Mouse (Mus musculus): Measurements from ENCODE around the gene Noc2l. TPM values are rescaled to one million over a fixed set of nuclear protein-coding genes. Genes with fewer than 3 reads are reported as not detected.

Noc2l gene
- polyA plus RNA-seq (2015; fragmentation: Nextera tagmentation; extraction: Ambion mirVana) = 20.5 and 22.3 TPM in 2 replicates

GRCm38 (mm10) chr4:156235808-156236533, at the start of gene Noc2l:
TSS of gene Noc2l (plus strand) at chr4:156236010.
- peak; percentile 10; the same call in 1 of the 2 replicates for TF ChIP-seq CTCF (IDR thresholded peaks at IDR 0.05; ENCODE audit: low read depth)
- no peak for TF ChIP-seq EP300 (IDR thresholded peaks at IDR 0.05; ENCODE audit: low read depth)
- peak within 1 kb of the TSS; percentile 99 for H3K4me2 ChIP-seq (ENCODE audit: low read depth, low read length)
- peaks cover 38% of the 10 kb centered on the region for H3K36me3 ChIP-seq (replicated peaks; ENCODE audit: insufficient read depth, low read length)

GRCm38 (mm10) chr4:156188162-156188810, 47.5 kb upstream of the Noc2l start:
- DNase-seq (no peak), ATAC-seq (no peak; the same call in 1 of the 2 replicates)
- TF ChIP-seq CTCF (IDR thresholded peaks at IDR 0.05; ENCODE audit: low read depth) = no peak
- no peak for TF ChIP-seq EP300 (IDR thresholded peaks at IDR 0.05; ENCODE audit: low read depth)
- Histone ChIP-seq H3K4me2 (ENCODE audit: low read depth, low read length) (no peak overlapping the region), H3K27ac (ENCODE audit: low read depth) (no peak overlapping the region), H3K27me3 (ENCODE audit: insufficient read depth, low read length) (no peaks in the 10 kb centered on the region), H3K4me3 (ENCODE audit: low read depth, low read length) (no peak overlapping the region), H3K4me1 (ENCODE audit: insufficient read depth) (peaks cover 29% of the 10 kb centered on the region), H3K9me3 (ENCODE audit: low read length) (no peaks in the 10 kb centered on the region), H3K9ac (replicated peaks) (no peak overlapping the region), H3K36me3 (replicated peaks; ENCODE audit: insufficient read depth, low read length) (no peaks in the 10 kb centered on the region)
- WGBS (ENCODE audit: insufficient replicate concordance) = 61% methylated on average over 5 of the region's 5 CpGs

More at GRCm38 (mm10) chr4:156235808-156236533, at the start of gene Noc2l:
- peak; percentile 96 for DNase-seq
- peak; percentile 93 for ATAC-seq
- Histone ChIP-seq H3K9me3 (ENCODE audit: low read length) (no peaks in the 10 kb centered on the region), H3K4me3 (ENCODE audit: low read depth, low read length) (peak within 1 kb of the TSS; percentile 92), H3K4me1 (ENCODE audit: insufficient read depth) (peaks cover 12% of the 10 kb centered on the region), H3K9ac (replicated peaks) (peak within 1 kb of the TSS; percentile 80), H3K27me3 (ENCODE audit: insufficient read depth, low read length) (no peaks in the 10 kb centered on the region), H3K27ac (ENCODE audit: low read depth) (peak within 1 kb of the TSS; percentile 95)
- WGBS (ENCODE audit: insufficient replicate concordance) = under 1% methylated on average over 73 of the region's 90 CpGs

GRCm38 (mm10) chr4:156188811-156189323, 46.9 kb upstream of the Noc2l start:
- no peak overlapping the region for H3K9ac ChIP-seq (replicated peaks)
- ATAC-seq = peak; percentile 46; the same call in 1 of the 2 replicates

GRCm38 (mm10) chr4:156192421-156193199, 43.2 kb upstream of the Noc2l start:
- DNase-seq = no peak
- Histone ChIP-seq H3K36me3 (replicated peaks; ENCODE audit: insufficient read depth, low read length) (no peaks in the 10 kb centered on the region), H3K4me1 (ENCODE audit: insufficient read depth) (peaks cover 43% of the 10 kb centered on the region), H3K4me3 (ENCODE audit: low read depth, low read length) (no peak overlapping the region), H3K27ac (ENCODE audit: low read depth) (no peak overlapping the region), H3K9ac (replicated peaks) (no peak overlapping the region), H3K9me3 (ENCODE audit: low read length) (no peaks in the 10 kb centered on the region), H3K27me3 (ENCODE audit: insufficient read depth, low read length) (peaks cover 22% of the 10 kb centered on the region), H3K4me2 (ENCODE audit: low read depth, low read length) (no peak overlapping the region)
- no peak for ATAC-seq
- TF ChIP-seq CTCF (IDR thresholded peaks at IDR 0.05; ENCODE audit: low read depth) (no peak), EP300 (IDR thresholded peaks at IDR 0.05; ENCODE audit: low read depth) (no peak)
- 67% methylated on average over 8 of the region's 8 CpGs for WGBS (ENCODE audit: insufficient replicate concordance)

More at GRCm38 (mm10) chr4:156188811-156189323, 46.9 kb upstream of the Noc2l start:
- WGBS (ENCODE audit: insufficient replicate concordance) = 58% methylated on average over 6 of the region's 6 CpGs
- no peaks in the 10 kb centered on the region for H3K9me3 ChIP-seq (ENCODE audit: low read length)
- H3K27me3 ChIP-seq (ENCODE audit: insufficient read depth, low read length) = no peaks in the 10 kb centered on the region
- H3K4me2 ChIP-seq (ENCODE audit: low read depth, low read length) = no peak overlapping the region
- H3K27ac ChIP-seq (ENCODE audit: low read depth) = no peak overlapping the region
- peaks cover 30% of the 10 kb centered on the region for H3K4me1 ChIP-seq (ENCODE audit: insufficient read depth)
- DNase-seq = peak; percentile 47
- no peaks in the 10 kb centered on the region for H3K36me3 ChIP-seq (replicated peaks; ENCODE audit: insufficient read depth, low read length)
- no peak overlapping the region for H3K4me3 ChIP-seq (ENCODE audit: low read depth, low read length)
- TF ChIP-seq CTCF (IDR thresholded peaks at IDR 0.05; ENCODE audit: low read depth) (no peak), EP300 (IDR thresholded peaks at IDR 0.05; ENCODE audit: low read depth) (no peak)

- TF ChIP-seq EP300 (IDR thresholded peaks at IDR 0.05; ENCODE audit: low read depth) = no peak
- no peak for TF ChIP-seq CTCF (IDR thresholded peaks at IDR 0.05; ENCODE audit: low read depth)
- Histone ChIP-seq H3K27me3 (ENCODE audit: insufficient read depth, low read length) (peaks cover 22% of the 10 kb centered on the region), H3K27ac (ENCODE audit: low read depth) (no peak overlapping the region), H3K4me1 (ENCODE audit: insufficient read depth) (peaks cover 43% of the 10 kb centered on the region), H3K36me3 (replicated peaks; ENCODE audit: insufficient read depth, low read length) (no peaks in the 10 kb centered on the region), H3K9me3 (ENCODE audit: low read length) (no peaks in the 10 kb centered on the region), H3K4me2 (ENCODE audit: low read depth, low read length) (no peak overlapping the region), H3K4me3 (ENCODE audit: low read depth, low read length) (no peak overlapping the region), H3K9ac (replicated peaks) (no peak overlapping the region)
- 45% methylated on average over 2 of the region's 2 CpGs for WGBS (ENCODE audit: insufficient replicate concordance)
- ATAC-seq (no peak), DNase-seq (no peak)
Measured at GRCm38 (mm10) chr4:156193200-156193590, 42.6 kb upstream of the Noc2l start.

Measured in liver, postnatal 0 days (tissue).